Mouse (Mus musculus): ENCODE measurements at regions not wholly inside any gene's neighbourhood (a gene's known extent, or its start where the extent isn't known, plus 50 kb on each side); places are given as distances from the start of the nearest gene placed in this dataset.
"Not testable (repeated sequence)": the region's sequence is repeated elsewhere in the genome, so short reads cannot be mapped to it uniquely, and the experiment has no call there.

GRCm38 (mm10) chr5:12639549-12639948, 256.4 kb downstream of the Sema3d start:
- in situ Hi-C loops (cut with MboI, MseI) = no loop called here

GRCm38 (mm10) chr5:12646269-12646668, 263.1 kb downstream of the Sema3d start:
- in situ Hi-C loops (cut with MboI, MseI) = no loop called here

- in situ Hi-C loops (cut with MboI, MseI) = no loop called here
Measured at GRCm38 (mm10) chr5:12673666-12674065, 290.5 kb downstream of the Sema3d start.

- in situ Hi-C loops (cut with MboI, MseI) = no loop called here
Measured at GRCm38 (mm10) chr5:12674134-12674533, 290.9 kb downstream of the Sema3d start.

- in situ Hi-C loops (cut with MboI, MseI) = no loop called here
Measured at GRCm38 (mm10) chr5:12676712-12677111, 293.5 kb downstream of the Sema3d start.

- in situ Hi-C loops (cut with MboI, MseI) = no loop called here
Measured at GRCm38 (mm10) chr5:12714894-12715293, 331.7 kb downstream of the Sema3d start.

- in situ Hi-C loops (cut with MboI, MseI) = no loop called here
Measured at GRCm38 (mm10) chr5:12751514-12751913, 368.3 kb downstream of the Sema3d start.

- in situ Hi-C loops (cut with MboI, MseI) = no loop called here
Measured at GRCm38 (mm10) chr5:12759634-12760033, 365.6 kb upstream of the Sema3a start.

GRCm38 (mm10) chr5:12767383-12767782, 357.8 kb upstream of the Sema3a start:
- in situ Hi-C loops (cut with MboI, MseI) = no loop called here

- in situ Hi-C loops (cut with MboI, MseI) = loop anchor here (10.0 kb wide), 1 partner anchor 662 kb away; no protein-coding TSS in a partner anchor
Measured at GRCm38 (mm10) chr5:12782681-12783080, 342.5 kb upstream of the Sema3a start.

- in situ Hi-C loops (cut with MboI, MseI) = no loop called here
Measured at GRCm38 (mm10) chr5:12808729-12809128, 316.5 kb upstream of the Sema3a start.

- in situ Hi-C loops (cut with MboI, MseI) = no loop called here
Measured at GRCm38 (mm10) chr5:12809884-12810283, 315.3 kb upstream of the Sema3a start.

GRCm38 (mm10) chr5:12847207-12847606, 278.0 kb upstream of the Sema3a start:
- in situ Hi-C loops (cut with MboI, MseI) = not testable (repeated sequence)

- in situ Hi-C loops (cut with MboI, MseI) = no loop called here
Measured at GRCm38 (mm10) chr5:12856869-12857268, 268.3 kb upstream of the Sema3a start.

GRCm38 (mm10) chr5:12868355-12869217, 256.6 kb upstream of the Sema3a start:
- in situ Hi-C loops (cut with MboI, MseI) = no loop called here

- in situ Hi-C loops (cut with MboI, MseI) = no loop called here
Measured at GRCm38 (mm10) chr5:12872888-12873287, 252.3 kb upstream of the Sema3a start.

- in situ Hi-C loops (cut with MboI, MseI) = no loop called here
Measured at GRCm38 (mm10) chr5:12877595-12878296, 247.5 kb upstream of the Sema3a start.

GRCm38 (mm10) chr5:12892333-12892732, 232.9 kb upstream of the Sema3a start:
- in situ Hi-C loops (cut with MboI, MseI) = no loop called here

- in situ Hi-C loops (cut with MboI, MseI) = no loop called here
Measured at GRCm38 (mm10) chr5:12894638-12895037, 230.6 kb upstream of the Sema3a start.

GRCm38 (mm10) chr5:12910741-12911140, 214.5 kb upstream of the Sema3a start:
- in situ Hi-C loops (cut with MboI, MseI) = no loop called here

GRCm38 (mm10) chr5:12914395-12914794, 210.8 kb upstream of the Sema3a start:
- in situ Hi-C loops (cut with MboI, MseI) = no loop called here

- in situ Hi-C loops (cut with MboI, MseI) = no loop called here
Measured at GRCm38 (mm10) chr5:12919335-12919734, 205.9 kb upstream of the Sema3a start.

GRCm38 (mm10) chr5:12922889-12923288, 202.3 kb upstream of the Sema3a start:
- in situ Hi-C loops (cut with MboI, MseI) = no loop called here

All from T-helper 2 cell (primary cell).